Mouse (Mus musculus) C2C12 (cell line): ENCODE measurements at regions not wholly inside any gene's neighbourhood (a gene's known extent, or its start where the extent isn't known, plus 50 kb on each side); places are given as distances from the start of the nearest gene placed in this dataset.

Experiments used
- CTCF ChIP-seq: IDR thresholded peaks from one replicate; pipeline ENCODE4 v1.5.1; 2011; ENCODE audit not compliant: control insufficient read depth, insufficient read depth, insufficient read length
- MYOG ChIP-seq: IDR thresholded peaks from one replicate; pipeline ENCODE4 v1.6.1; 2011; ENCODE audit not compliant: control insufficient read depth, insufficient read length; ENCODE audit errors: extremely low read depth
- USF1 ChIP-seq: IDR thresholded peaks from one replicate; pipeline ENCODE4 v1.6.1; 2011; ENCODE audit warnings: low read depth, mild to moderate bottlenecking, control low read depth, moderate library complexity

- TF ChIP-seq CTCF (no peak), USF1 (no peak), MYOG (no peak)
These were observed 415.5 kb upstream of the Adgrl2 start for GRCm38 (mm10) chr3:149405872-149406271.
